Mouse (Mus musculus) liver, embryonic 15.5 days (tissue): Measurements from ENCODE around the gene Zfp652. TPM values are rescaled to one million over a fixed set of nuclear protein-coding genes. Genes with fewer than 3 reads are reported as not detected.
A peak's percentile ranks its signal among the peaks of the same experiment; 100 is the strongest.

Experiments
- ATAC-seq: fragments of 200-750 bp; cut with Nextera tagmentation; 2 replicates; pipeline ENCODE4 v1.8.0; 2017; ENCODE audit warnings: moderate number of reproducible peaks, mild to moderate bottlenecking, moderate library complexity; ENCODE audit not compliant: insufficient read depth
- H3K27ac ChIP-seq: fragments of 300-500 bp; sonication (generic); replicated peaks from 2 replicates; pipeline ENCODE4 v1.5.1; 2015; ENCODE audit warnings: mild to moderate bottlenecking, inconsistent platforms
- H3K27me3 ChIP-seq: fragments of 300-500 bp; sonication (generic); 2 replicates; pipeline ENCODE4 v1.6.1; 2015; ENCODE audit warnings: mild to moderate bottlenecking, inconsistent platforms
- H3K36me3 ChIP-seq: fragments of 300-500 bp; sonication (generic); replicated peaks from 2 replicates; pipeline ENCODE4 v1.6.1; 2015; ENCODE audit warnings: moderate library complexity, mild to moderate bottlenecking, inconsistent platforms
- H3K4me1 ChIP-seq: fragments of 300-500 bp; sonication (generic); replicated peaks from 2 replicates; pipeline ENCODE4 v1.6.1; 2015; ENCODE audit warnings: inconsistent platforms
- H3K4me2 ChIP-seq: fragments of 300-500 bp; sonication (generic); 2 replicates; pipeline ENCODE4 v1.6.1; 2015; ENCODE audit warnings: moderate library complexity, mild to moderate bottlenecking, inconsistent platforms
- H3K4me3 ChIP-seq: fragments of 300-500 bp; sonication (generic); replicated peaks from 2 replicates; pipeline ENCODE4 v1.5.1; 2015; ENCODE audit warnings: mild to moderate bottlenecking, inconsistent platforms
- H3K9ac ChIP-seq: fragments of 300-500 bp; sonication (generic); 2 replicates; pipeline ENCODE4 v1.6.1; 2015; ENCODE audit warnings: moderate library complexity, mild to moderate bottlenecking, inconsistent platforms
- H3K9me3 ChIP-seq: fragments of 300-500 bp; sonication (generic); replicated peaks from 2 replicates; pipeline ENCODE4 v1.6.1; 2016; ENCODE audit warnings: inconsistent platforms
- WGBS: fragments of 180-500 bp; shearing (Covaris S2); methylation state at CpG from one replicate; pipeline ENCODE4 v1.1.7; 2015; ENCODE audit warnings: mixed read lengths; ENCODE audit not compliant: insufficient replicate concordance; 5-methylcytosine and 5-hydroxymethylcytosine counted together
- polyA plus RNA-seq: library from polyadenylated mRNA; unstranded; fragments of >200 nt; fragmentation: Nextera tagmentation; extraction: Ambion mirVana; gene quantifications from 2 replicates; pipeline ENCODE4 v1.2.1, GENCODE M21; 2015

The Zfp652 gene
- polyA plus RNA-seq, 1 experiment from 2014 or later = 5.5 TPM

DNA sequence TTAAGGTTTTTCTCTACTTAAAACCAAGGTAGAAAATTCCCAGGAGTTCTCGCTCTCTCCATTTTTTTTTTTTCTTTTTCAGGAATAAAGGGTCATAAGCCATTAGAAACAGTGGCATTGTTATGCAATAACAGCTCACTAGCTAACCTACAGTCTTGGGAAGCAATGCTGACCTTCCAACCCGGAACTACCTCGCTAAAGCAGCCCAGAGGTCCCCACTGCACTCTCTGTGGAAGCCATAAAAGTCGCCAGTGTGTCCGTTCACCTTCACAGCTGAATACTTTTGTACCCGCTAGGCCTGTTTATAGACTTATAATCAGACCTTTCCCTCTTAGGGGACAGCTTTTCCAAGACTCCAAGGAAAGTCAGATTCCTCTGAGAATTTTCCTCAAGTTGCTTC, 55.8 kb downstream of the Zfp652 start:
- Histone ChIP-seq H3K4me3 (no peak overlapping the region), H3K27ac (no peak overlapping the region), H3K27me3 (no peaks in the 10 kb centered on the region), H3K9me3 (no peaks in the 10 kb centered on the region), H3K9ac (no peak overlapping the region), H3K36me3 (peaks cover 30% of the 10 kb centered on the region), H3K4me1 (peaks cover 2% of the 10 kb centered on the region; the same call in 1 of the 2 replicates), H3K4me2 (no peak overlapping the region)
- WGBS = 76% methylated on average over 6 of the region's 6 CpGs
- ATAC-seq = no peak

DNA sequence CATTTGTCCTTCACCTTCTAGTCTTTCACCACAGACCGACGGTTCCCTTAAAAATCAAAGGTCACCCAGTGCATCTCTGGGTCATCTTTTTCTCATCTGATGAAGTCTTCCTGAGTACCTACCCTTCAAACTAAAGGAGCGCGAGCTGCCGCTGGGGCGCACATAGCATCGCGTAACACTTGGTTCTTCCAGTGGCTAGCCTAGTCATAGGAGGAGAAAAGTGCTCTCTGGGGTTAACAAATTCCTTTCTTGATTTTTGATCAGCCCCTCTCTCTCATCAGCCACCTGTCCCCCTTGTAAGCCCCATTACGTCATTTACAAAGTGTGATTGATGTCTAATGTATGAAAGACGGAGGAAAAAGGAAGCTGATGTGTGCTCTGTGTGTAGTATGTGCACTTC, 56.7 kb downstream of the Zfp652 start:
- H3K4me3 ChIP-seq = no peak overlapping the region
- ATAC-seq = no peak
- peaks cover 10% of the 10 kb centered on the region for H3K4me1 ChIP-seq
- no peaks in the 10 kb centered on the region for H3K9me3 ChIP-seq
- H3K27me3 ChIP-seq = no peaks in the 10 kb centered on the region
- H3K36me3 ChIP-seq = peaks cover 20% of the 10 kb centered on the region
- H3K9ac ChIP-seq = no peak overlapping the region
- H3K27ac ChIP-seq = no peak overlapping the region
- WGBS = 85% methylated on average over 10 of the region's 10 CpGs
- no peak overlapping the region for H3K4me2 ChIP-seq

DNA sequence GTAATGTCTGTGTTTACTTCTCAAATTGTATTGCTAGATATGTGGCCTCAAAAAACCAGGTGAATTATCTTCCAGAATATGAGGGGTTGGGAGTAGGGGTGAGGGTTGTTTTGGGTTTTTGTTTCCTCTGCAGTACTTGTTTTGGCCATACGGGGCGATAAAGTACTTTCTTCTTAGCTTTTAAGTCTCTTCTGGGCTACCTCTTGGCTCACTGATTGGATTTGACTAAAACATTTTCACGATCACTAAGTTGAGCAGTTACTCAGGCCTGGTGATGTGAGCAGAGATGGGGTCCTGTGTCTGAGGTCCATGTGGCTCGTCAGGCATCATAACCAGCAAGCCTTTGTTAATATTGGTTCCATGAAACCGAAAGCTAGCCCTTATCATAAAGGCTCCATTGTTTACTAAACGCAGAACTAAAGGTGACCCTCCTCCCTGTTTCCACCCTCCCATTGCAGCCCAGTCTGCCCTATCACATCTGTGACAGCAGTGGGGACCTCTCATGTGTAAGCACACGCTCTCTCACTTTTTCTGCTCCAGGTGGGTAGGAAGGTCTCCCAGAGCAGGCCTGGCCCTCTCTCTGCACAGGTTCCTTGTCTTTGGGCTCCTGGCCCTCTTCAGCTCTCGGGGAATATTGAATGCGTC, 58.4 kb downstream of the Zfp652 start:
- Histone ChIP-seq H3K9ac (no peak overlapping the region; the same call in 1 of the 2 replicates), H3K4me2 (no peak overlapping the region), H3K36me3 (peaks cover 19% of the 10 kb centered on the region; the same call in 1 of the 2 replicates), H3K27ac (no peak overlapping the region), H3K27me3 (no peaks in the 10 kb centered on the region), H3K4me1 (peaks cover 10% of the 10 kb centered on the region), H3K4me3 (no peak overlapping the region), H3K9me3 (no peaks in the 10 kb centered on the region)
- ATAC-seq = no peak
- WGBS = 60% methylated on average over 9 of the region's 9 CpGs

DNA sequence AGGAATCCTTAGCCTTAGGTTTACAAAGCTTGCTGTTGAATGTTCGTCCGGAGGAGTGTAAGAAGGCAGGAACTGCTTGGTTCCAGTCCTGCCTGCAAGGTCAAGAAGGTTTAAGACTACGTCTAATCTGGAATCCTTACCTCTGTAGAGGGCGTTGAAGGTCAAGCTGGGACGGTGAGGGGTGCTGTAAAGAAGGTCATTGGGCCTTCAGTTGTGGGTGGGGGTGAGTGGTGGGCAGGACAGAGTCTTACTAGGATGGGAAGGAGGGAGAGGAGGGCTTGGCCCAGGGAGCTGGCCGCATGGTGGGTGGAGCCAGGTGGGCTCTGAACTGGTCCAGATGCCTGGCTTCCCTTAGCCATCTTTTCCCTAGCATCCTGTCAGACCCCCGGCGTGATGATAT, 59.2 kb downstream of the Zfp652 start:
- H3K27me3 ChIP-seq = no peaks in the 10 kb centered on the region
- WGBS = 83% methylated on average over 8 of the region's 8 CpGs
- no peak overlapping the region for H3K27ac ChIP-seq

DNA sequence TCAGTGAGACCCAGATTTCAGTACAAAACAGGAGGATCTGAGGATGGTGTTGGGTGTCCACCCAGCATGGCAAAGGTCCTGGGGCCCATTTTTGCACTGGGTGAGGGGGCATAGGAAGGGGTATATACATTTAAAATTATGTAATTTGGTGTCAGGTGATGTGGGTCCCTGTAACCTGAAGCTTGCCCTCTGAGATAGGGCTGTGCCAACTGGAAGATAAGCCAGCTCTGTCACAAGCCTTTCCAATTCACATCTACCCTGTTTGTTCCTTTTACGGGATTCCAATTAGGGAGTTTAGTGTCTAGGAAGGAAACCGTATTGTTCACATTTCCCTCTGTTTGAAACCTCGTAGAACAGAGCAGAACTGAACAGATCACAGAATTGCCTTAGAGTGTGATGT, 60.8 kb downstream of the Zfp652 start:
- H3K27me3 ChIP-seq = no peaks in the 10 kb centered on the region
- peaks cover 30% of the 10 kb centered on the region for H3K4me1 ChIP-seq
- no peak overlapping the region for H3K9ac ChIP-seq
- H3K27ac ChIP-seq = peak overlapping the region; percentile 48; the same call in 1 of the 2 replicates
- no peaks in the 10 kb centered on the region for H3K9me3 ChIP-seq
- ATAC-seq = no peak
- no peak overlapping the region for H3K4me3 ChIP-seq
- no peak overlapping the region for H3K4me2 ChIP-seq
- peaks cover 18% of the 10 kb centered on the region; the same call in 1 of the 2 replicates for H3K36me3 ChIP-seq
- 86% methylated on average over 3 of the region's 3 CpGs for WGBS

More for the DNA sequence above, 59.2 kb downstream of the Zfp652 start:
- no peak overlapping the region for H3K9ac ChIP-seq
- no peaks in the 10 kb centered on the region for H3K9me3 ChIP-seq
- peaks cover 14% of the 10 kb centered on the region for H3K4me1 ChIP-seq
- peaks cover 19% of the 10 kb centered on the region; the same call in 1 of the 2 replicates for H3K36me3 ChIP-seq
- no peak overlapping the region for H3K4me2 ChIP-seq
- ATAC-seq = no peak
- no peak overlapping the region for H3K4me3 ChIP-seq

DNA sequence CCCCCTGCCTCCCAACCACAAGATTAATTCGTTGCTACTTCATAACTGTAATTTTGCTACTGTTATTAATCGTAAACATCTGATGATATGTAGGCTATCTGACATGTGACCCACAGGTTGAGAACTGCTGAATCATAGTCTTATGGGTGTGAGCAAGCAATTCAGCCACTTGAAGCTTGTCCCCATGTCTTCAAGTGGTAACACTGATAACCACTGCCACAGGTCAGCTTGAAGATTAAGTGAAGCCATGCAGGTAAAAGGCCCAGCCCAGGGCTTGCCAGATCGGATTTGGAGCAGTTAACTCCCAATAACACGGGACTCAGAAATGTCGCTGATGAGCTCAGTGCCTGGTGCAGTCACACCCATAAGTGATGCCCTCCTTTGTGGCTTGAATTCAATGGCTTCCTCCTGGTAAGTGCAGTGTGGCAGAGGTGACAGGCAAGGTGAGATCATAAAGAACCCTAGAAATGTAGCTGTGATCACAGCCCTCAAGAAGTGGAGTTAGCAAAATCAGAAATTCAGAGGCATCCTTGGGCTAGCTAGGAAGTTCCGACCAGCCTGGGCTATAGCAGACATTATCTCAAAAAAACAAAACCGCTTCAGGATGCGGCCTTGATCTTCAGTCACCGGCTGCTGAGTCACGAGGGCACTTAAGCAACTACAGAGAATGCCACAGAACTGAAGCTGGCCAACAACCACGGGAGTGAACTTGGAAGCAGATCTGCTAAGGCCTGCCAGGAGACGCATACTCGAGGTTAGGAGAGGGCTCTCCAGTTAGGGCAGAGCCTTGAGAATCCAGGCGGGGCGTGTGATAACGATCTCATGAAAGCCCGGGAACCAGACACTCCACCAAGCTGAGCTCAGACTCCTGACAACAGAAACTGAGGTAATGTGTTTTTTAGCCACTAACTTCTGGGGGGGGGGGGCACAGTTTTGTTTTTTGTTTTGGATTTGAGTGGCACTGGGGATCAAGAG, 65.1 kb downstream of the Zfp652 start:
- Histone ChIP-seq H3K9ac (peak overlapping the region; percentile 52), H3K4me2 (peak overlapping the region; percentile 60), H3K27me3 (no peaks in the 10 kb centered on the region), H3K36me3 (no peaks in the 10 kb centered on the region), H3K4me3 (peak overlapping the region; percentile 52), H3K9me3 (no peaks in the 10 kb centered on the region), H3K27ac (peak overlapping the region; percentile 96), H3K4me1 (peaks cover 43% of the 10 kb centered on the region)
- peak; percentile 88 for ATAC-seq
- 20% methylated on average over 17 of the region's 17 CpGs for WGBS

DNA sequence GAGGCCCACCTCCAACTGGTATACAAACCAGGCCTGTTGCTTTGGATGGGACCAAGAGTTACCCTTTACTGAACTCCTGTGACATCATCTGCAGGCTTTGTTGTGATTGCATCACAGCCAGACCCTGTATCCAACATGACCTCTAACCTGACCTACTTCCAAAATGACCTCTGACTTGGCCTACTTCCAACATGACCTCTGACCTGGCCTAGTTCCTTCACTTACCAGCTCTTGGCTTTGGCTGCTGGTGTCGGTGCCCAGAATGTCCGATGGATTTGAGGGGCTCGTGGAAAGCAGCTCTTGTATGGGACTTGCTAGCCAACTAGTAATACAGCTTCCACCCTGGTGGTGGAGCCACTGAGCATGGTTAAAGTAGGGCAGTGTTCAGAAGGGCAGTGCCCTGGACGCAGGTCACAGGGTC, 66.4 kb downstream of the Zfp652 start:
- Histone ChIP-seq H3K27me3 (no peaks in the 10 kb centered on the region), H3K4me2 (peak overlapping the region; percentile 60), H3K27ac (peak overlapping the region; percentile 96), H3K4me1 (peaks cover 35% of the 10 kb centered on the region), H3K9ac (peak overlapping the region; percentile 52), H3K4me3 (peak overlapping the region; percentile 52), H3K36me3 (no peaks in the 10 kb centered on the region), H3K9me3 (no peaks in the 10 kb centered on the region)
- WGBS = 75% methylated on average over 4 of the region's 4 CpGs
- no peak for ATAC-seq

DNA sequence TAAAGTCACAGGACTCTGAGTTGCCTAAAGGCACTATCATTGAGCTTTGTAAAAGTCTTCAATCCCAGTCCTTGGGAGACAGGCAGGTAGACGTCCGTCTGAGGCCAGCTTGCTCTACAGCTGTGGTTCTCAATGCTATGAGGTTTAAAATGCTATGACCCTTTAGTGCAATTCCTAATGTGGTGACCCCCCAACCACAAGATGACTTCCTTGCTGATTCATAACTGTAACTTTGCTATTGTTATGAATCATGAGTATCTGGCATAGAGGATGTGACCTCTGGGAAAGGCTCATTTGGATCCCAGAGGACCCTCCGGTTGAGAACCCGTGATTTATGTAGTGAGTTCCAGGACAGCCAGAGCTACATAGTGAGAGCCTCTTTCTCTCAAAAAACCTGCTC, 66.9 kb downstream of the Zfp652 start:
- no peak for ATAC-seq
- Histone ChIP-seq H3K36me3 (no peaks in the 10 kb centered on the region), H3K27ac (peak overlapping the region; percentile 96), H3K9me3 (no peaks in the 10 kb centered on the region), H3K4me3 (peak overlapping the region; percentile 52), H3K9ac (peak overlapping the region; percentile 52), H3K27me3 (no peaks in the 10 kb centered on the region), H3K4me2 (peak overlapping the region; percentile 60), H3K4me1 (peaks cover 33% of the 10 kb centered on the region)
- 87% methylated on average over 4 of the region's 4 CpGs for WGBS

DNA sequence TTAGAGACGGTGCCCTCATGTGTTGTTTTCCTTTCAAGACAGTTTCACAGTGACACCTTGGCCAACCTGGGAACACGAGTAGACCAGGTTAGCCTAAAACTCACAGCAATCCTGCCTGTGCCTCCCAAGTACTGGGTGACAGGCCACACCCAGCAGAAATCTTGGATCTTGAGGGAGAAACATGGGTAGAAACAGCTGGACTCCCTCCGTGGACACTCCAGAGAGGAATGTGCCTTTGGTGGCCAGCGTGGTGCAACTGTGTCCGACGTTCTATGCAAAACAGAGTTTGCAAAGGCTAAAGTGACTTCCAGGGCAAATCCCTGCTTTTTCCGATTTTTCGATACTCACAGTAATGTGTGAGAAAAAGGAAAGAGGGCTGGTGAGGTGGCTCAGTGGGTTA, 68.0 kb downstream of the Zfp652 start:
- Histone ChIP-seq H3K4me1 (peaks cover 33% of the 10 kb centered on the region), H3K4me3 (no peak overlapping the region), H3K36me3 (0 out of 2 replicates have a peak, but pooled peaks cover 4% of the 10 kb centered on the region), H3K9me3 (no peaks in the 10 kb centered on the region), H3K9ac (no peak overlapping the region), H3K4me2 (no peak overlapping the region), H3K27ac (no peak overlapping the region), H3K27me3 (no peaks in the 10 kb centered on the region)
- WGBS = 84% methylated on average over 8 of the region's 8 CpGs
- ATAC-seq = no peak

DNA sequence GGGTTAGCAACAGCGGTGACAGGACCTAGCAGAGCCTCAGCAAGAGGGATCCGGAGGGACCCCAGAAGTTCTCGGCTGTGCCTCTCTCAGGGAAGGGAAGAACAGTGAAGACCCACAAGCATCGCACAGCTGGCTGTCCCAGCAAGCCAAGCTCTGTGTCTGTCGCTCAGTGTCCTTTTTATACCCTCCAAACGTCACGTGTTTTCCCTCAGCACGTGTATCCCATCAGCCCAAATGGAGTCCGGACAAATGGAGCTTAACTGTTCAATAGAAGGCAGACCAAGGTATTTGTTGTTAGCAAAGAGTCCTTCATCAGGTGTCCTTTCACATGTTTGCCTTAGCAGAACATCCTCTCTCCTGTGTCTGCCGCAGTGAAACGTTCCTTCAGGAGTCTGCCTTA, 69.1 kb downstream of the Zfp652 start:
- H3K27me3 ChIP-seq = no peaks in the 10 kb centered on the region
- 88% methylated on average over 11 of the region's 11 CpGs for WGBS
- peaks cover 38% of the 10 kb centered on the region for H3K4me1 ChIP-seq
- no peak overlapping the region for H3K4me3 ChIP-seq
- H3K9ac ChIP-seq = no peak overlapping the region
- H3K27ac ChIP-seq = no peak overlapping the region; the same call in 1 of the 2 replicates
- H3K36me3 ChIP-seq = 0 out of 2 replicates have a peak, but pooled peaks cover 8% of the 10 kb centered on the region
- H3K9me3 ChIP-seq = no peaks in the 10 kb centered on the region
- H3K4me2 ChIP-seq = no peak overlapping the region
- no peak for ATAC-seq

DNA sequence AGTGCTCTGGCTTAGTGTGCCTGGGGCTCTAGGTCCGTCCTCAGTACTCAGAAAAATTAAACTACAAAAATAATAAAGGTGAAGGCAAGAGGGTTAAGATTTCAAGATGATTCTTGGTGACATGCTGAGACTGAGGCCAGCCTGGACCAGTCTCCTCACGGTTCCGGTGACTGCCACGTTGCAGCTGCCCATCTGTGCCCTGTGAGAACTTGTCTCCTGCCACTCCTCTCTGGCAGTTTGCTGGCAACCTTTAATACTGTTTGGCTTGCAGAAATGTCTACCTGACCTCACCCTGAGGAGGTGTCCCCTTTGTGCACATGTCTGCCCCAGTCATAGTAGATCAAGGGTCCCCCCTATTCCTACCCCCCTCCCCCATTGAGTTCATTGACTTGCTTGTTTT, 71.0 kb downstream of the Zfp652 start:
- ATAC-seq = no peak
- 0 out of 2 replicates have a peak, but pooled peaks cover 8% of the 10 kb centered on the region for H3K36me3 ChIP-seq
- WGBS = 81% methylated on average over 4 of the region's 4 CpGs
- no peak overlapping the region for H3K27ac ChIP-seq
- no peaks in the 10 kb centered on the region for H3K27me3 ChIP-seq
- H3K9ac ChIP-seq = no peak overlapping the region
- peaks cover 23% of the 10 kb centered on the region for H3K4me1 ChIP-seq
- H3K4me3 ChIP-seq = no peak overlapping the region
- H3K9me3 ChIP-seq = no peaks in the 10 kb centered on the region
- no peak overlapping the region for H3K4me2 ChIP-seq
